Mouse (Mus musculus) hindbrain, embryonic 14.5 days (tissue): Measurements from ENCODE around the gene Opa1. TPM values are rescaled to one million over a fixed set of nuclear protein-coding genes. Genes with fewer than 3 reads are reported as not detected.

ENCODE experiments used
- ATAC-seq: fragments of 200-750 bp; cut with Nextera tagmentation; 2 replicates; pipeline ENCODE4 v1.8.0; 2017; ENCODE audit warnings: moderate number of reproducible peaks, mild to moderate bottlenecking, moderate TSS enrichment, moderate library complexity; ENCODE audit not compliant: low FRiP score
- DNase-seq: peaks from one replicate; pipeline ENCODE4 v3.0.0-alpha.2; 2015; ENCODE audit warnings: low spot score
- H3K27ac ChIP-seq: fragments of 300-500 bp; sonication (generic); 2 replicates; pipeline ENCODE4 v1.5.1; 2014; ENCODE audit warnings: mild to moderate bottlenecking, moderate library complexity
- H3K27me3 ChIP-seq: fragments of 300-500 bp; sonication (generic); 2 replicates; pipeline ENCODE4 v1.6.1; 2014; ENCODE audit warnings: mild to moderate bottlenecking, low read length, mixed read lengths; ENCODE audit not compliant: control insufficient read depth, insufficient read depth
- H3K36me3 ChIP-seq: fragments of 300-500 bp; sonication (generic); replicated peaks from 2 replicates; pipeline ENCODE4 v1.6.1; 2014; ENCODE audit not compliant: control insufficient read depth, insufficient read depth
- H3K4me1 ChIP-seq: fragments of 300-500 bp; sonication (generic); replicated peaks from 2 replicates; pipeline ENCODE4 v1.6.1; 2014; ENCODE audit warnings: antibody characterized with exemption, low read length, mixed read lengths; ENCODE audit not compliant: control insufficient read depth, insufficient read depth
- H3K4me2 ChIP-seq: fragments of 300-500 bp; sonication (generic); replicated peaks from 2 replicates; pipeline ENCODE4 v1.6.1; 2014; ENCODE audit warnings: mild to moderate bottlenecking, moderate library complexity
- H3K4me3 ChIP-seq: fragments of 300-500 bp; sonication (generic); replicated peaks from 2 replicates; pipeline ENCODE4 v1.5.1; 2014; ENCODE audit warnings: mild to moderate bottlenecking, low read length
- H3K9ac ChIP-seq: fragments of 300-500 bp; sonication (generic); 2 replicates; pipeline ENCODE4 v1.6.1; 2014
- H3K9me3 ChIP-seq: fragments of 300-500 bp; sonication (generic); 2 replicates; pipeline ENCODE4 v1.6.1; 2016; ENCODE audit warnings: low read length; ENCODE audit not compliant: control insufficient read depth
- WGBS: fragments of 180-500 bp; shearing (Covaris S2); extraction: QIAGEN DNeasy Blood & Tissue Kit; methylation state at CpG from one replicate; pipeline ENCODE4 v1.1.7; 2014; 5-methylcytosine and 5-hydroxymethylcytosine counted together
- polyA plus RNA-seq: library from polyadenylated mRNA; unstranded; fragments of >200 nt; fragmentation: Nextera tagmentation; extraction: Ambion mirVana; gene quantifications from 2 replicates; pipeline ENCODE4 v1.2.1, GENCODE M21; 2014

Opa1 gene
- polyA plus RNA-seq, 1 experiment from 2014 or later: 64.4 TPM

GRCm38 (mm10) chr16:29560869-29561268, 18.3 kb upstream of the Opa1 start:
- no peaks in the 10 kb centered on the region for H3K36me3 ChIP-seq
- no peaks in the 10 kb centered on the region for H3K4me1 ChIP-seq
- 0 out of 2 replicates have a peak, but pooled peaks cover 7% of the 10 kb centered on the region for H3K27me3 ChIP-seq
- ATAC-seq: peak; percentile 53; the same call in 1 of the 2 replicates
- no peak overlapping the region for H3K27ac ChIP-seq
- DNase-seq: peak; percentile 89
- no peaks in the 10 kb centered on the region for H3K9me3 ChIP-seq
- peak overlapping the region; percentile 13; the same call in 1 of the 2 replicates for H3K4me2 ChIP-seq
- H3K4me3 ChIP-seq: no peak overlapping the region
- WGBS: 5% methylated on average over 7 of the region's 7 CpGs
- H3K9ac ChIP-seq: no peak overlapping the region

DNA sequence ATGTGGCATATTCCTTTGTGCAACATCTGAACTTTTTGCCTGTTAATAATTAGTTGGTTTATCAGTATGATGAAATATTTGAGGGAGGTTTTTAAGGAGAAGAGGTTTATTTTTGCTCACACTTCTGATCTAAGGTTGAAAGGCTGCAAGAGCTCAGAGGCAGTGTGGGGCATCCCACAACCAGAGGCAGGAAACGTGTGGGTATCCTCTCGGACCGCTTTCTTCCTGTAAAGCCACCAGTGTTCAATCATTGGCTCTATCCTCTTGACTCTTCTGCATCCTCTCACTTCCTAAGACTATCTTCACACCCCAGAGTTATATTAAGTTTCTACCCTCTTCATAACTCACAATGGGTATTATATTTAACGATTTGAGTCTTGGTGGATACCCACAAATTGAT, 5.1 kb upstream of the Opa1 start:
- DNase-seq (no peak), ATAC-seq (no peak)
- Histone ChIP-seq H3K36me3 (no peaks in the 10 kb centered on the region), H3K4me2 (no peak overlapping the region), H3K27ac (no peak overlapping the region), H3K9me3 (no peaks in the 10 kb centered on the region), H3K9ac (no peak overlapping the region), H3K4me1 (no peaks in the 10 kb centered on the region), H3K27me3 (no peaks in the 10 kb centered on the region), H3K4me3 (no peak overlapping the region)
- 77% methylated on average over 4 of the region's 4 CpGs for WGBS

DNA sequence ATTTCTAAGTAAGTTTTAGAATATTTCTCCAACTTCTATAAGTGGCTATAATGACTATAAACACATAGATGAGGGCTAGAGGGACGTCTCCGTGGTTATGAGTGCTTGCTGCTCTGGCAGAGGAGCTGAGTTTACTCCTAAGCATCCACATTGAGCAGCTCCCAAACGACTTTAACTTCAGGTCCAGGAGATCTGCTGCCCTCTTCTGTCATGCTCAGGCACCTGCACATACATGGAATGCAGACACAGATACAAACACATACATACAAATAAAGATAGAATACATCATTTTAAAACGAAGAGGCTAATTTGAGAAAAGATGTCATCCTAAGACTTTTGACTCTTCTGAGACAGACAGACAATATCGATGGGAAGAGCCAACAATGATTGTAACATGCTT, 3.5 kb upstream of the Opa1 start:
- H3K36me3 ChIP-seq: no peaks in the 10 kb centered on the region
- H3K4me2 ChIP-seq: no peak overlapping the region
- H3K27ac ChIP-seq: no peak overlapping the region
- H3K9ac ChIP-seq: no peak overlapping the region
- H3K4me3 ChIP-seq: no peak overlapping the region
- DNase-seq (peak; percentile 63), ATAC-seq (no peak)
- H3K4me1 ChIP-seq: peaks cover 9% of the 10 kb centered on the region
- H3K27me3 ChIP-seq: no peaks in the 10 kb centered on the region
- H3K9me3 ChIP-seq: no peaks in the 10 kb centered on the region
- 19% methylated on average over 5 of the region's 5 CpGs for WGBS

DNA sequence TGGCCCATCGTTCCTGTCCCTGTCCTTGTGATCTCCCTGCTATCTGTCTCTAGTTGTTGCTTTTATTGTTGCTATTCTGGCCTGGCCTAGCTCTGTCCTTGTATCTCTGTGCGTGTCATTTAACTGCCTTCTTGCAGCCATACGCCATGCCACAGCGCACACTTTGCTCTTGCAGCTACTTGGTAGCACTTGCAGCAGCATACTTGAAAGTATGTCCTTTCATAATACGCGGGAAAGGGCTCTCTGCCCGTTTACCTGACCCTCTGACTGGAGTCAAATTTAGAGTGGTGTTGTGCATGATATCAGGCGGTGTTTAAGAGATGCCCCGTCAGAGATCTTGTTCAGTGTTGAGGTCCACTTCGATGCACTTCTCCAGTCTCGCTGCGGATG, 648 bp downstream of the Opa1 start:
- peak overlapping the region; percentile 91 for H3K9ac ChIP-seq
- H3K36me3 ChIP-seq: no peaks in the 10 kb centered on the region
- peak overlapping the region; percentile 93 for H3K4me2 ChIP-seq
- DNase-seq (no peak), ATAC-seq (peak; percentile 18; the same call in 1 of the 2 replicates)
- WGBS: 11% methylated on average over 12 of the region's 12 CpGs
- no peaks in the 10 kb centered on the region for H3K27me3 ChIP-seq
- peak overlapping the region; percentile 88 for H3K4me3 ChIP-seq
- H3K27ac ChIP-seq: no peak overlapping the region
- H3K4me1 ChIP-seq: peaks cover 10% of the 10 kb centered on the region
- no peaks in the 10 kb centered on the region for H3K9me3 ChIP-seq

DNA sequence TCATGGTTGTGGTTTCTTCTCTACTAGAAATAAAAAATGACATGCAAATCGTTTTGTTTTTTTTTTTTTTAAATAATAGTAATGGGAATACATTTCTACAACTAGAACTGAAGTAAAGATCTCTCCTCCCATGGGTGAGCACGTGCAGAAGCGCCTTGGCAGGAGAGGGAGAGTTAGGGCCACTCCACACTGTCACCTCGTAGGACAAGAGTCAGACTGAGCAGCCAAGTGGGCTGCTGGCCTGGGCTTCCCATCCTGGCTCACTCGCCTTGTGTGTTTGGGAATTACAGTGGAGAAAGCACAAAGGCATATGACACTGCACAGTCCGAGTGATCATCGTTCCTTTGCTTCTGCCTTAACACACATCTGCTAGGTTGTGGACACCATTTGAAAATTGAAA, 13.0 kb downstream of the Opa1 start:
- DNase-seq (no peak), ATAC-seq (no peak)
- Histone ChIP-seq H3K27me3 (no peaks in the 10 kb centered on the region), H3K4me3 (no peak overlapping the region), H3K27ac (no peak overlapping the region), H3K4me1 (no peaks in the 10 kb centered on the region), H3K9ac (no peak overlapping the region), H3K9me3 (no peaks in the 10 kb centered on the region), H3K36me3 (peaks cover 70% of the 10 kb centered on the region), H3K4me2 (no peak overlapping the region)
- WGBS: 85% methylated on average over 7 of the region's 7 CpGs

DNA sequence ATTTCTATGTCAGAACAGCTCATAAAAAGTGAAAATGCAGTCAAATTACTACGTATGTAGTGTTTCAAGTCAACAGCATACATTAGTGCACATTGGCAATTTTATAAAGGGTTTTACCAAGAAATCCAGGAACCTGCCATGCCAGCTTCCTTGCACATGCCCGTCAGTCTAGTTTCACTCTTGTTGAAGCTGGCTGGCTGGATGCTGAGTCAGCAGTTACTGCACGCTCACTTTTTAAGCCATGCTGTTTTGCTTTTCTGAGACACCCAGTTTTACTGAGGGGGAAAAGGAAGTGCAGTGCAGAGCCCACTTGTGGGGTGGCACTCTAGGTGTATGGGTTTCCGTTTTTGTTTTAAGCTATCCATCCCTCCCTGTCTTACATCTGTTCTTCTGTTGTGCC, 18.0 kb downstream of the Opa1 start:
- peaks cover 58% of the 10 kb centered on the region for H3K36me3 ChIP-seq
- H3K4me3 ChIP-seq: no peak overlapping the region
- H3K4me1 ChIP-seq: no peaks in the 10 kb centered on the region
- no peak overlapping the region for H3K4me2 ChIP-seq
- DNase-seq (no peak), ATAC-seq (no peak)
- H3K9me3 ChIP-seq: no peaks in the 10 kb centered on the region
- no peak overlapping the region for H3K27ac ChIP-seq
- H3K9ac ChIP-seq: no peak overlapping the region
- no peaks in the 10 kb centered on the region for H3K27me3 ChIP-seq
- 86% methylated on average over 4 of the region's 4 CpGs for WGBS

- no peaks in the 10 kb centered on the region for H3K9me3 ChIP-seq
- H3K4me1 ChIP-seq: no peaks in the 10 kb centered on the region
- no peak for DNase-seq
- WGBS: 94% methylated on average over 8 of the region's 8 CpGs
- H3K27me3 ChIP-seq: no peaks in the 10 kb centered on the region
- H3K27ac ChIP-seq: no peak overlapping the region
- H3K4me3 ChIP-seq: no peak overlapping the region
- H3K36me3 ChIP-seq: peaks cover 76% of the 10 kb centered on the region
- no peak overlapping the region for H3K4me2 ChIP-seq
- H3K9ac ChIP-seq: no peak overlapping the region
- ATAC-seq: no peak
Measured at GRCm38 (mm10) chr16:29605546-29605945, 26.4 kb downstream of the Opa1 start.

DNA sequence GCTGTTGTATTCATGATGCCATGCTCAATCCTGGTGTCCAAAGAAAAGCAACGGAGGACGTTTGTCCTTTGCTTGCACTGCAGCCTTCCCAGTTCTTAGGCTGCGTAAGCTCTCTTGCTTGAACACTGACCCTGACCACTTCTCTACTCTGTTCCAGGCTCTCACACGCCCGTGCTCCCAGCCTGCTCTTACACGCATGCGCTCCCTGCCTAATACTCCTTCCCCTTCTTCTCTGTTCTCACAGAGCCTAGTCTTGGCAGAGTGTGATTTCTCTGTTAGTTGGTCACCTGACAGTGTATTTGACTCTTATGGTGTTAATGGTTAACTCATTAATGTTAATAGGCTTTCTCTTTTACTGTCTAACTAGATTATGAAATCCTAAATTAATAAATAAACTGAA, 28.0 kb downstream of the Opa1 start:
- Histone ChIP-seq H3K27ac (no peak overlapping the region), H3K9me3 (no peaks in the 10 kb centered on the region), H3K9ac (no peak overlapping the region), H3K4me1 (no peaks in the 10 kb centered on the region), H3K4me3 (no peak overlapping the region), H3K4me2 (no peak overlapping the region), H3K27me3 (no peaks in the 10 kb centered on the region), H3K36me3 (peaks cover 85% of the 10 kb centered on the region)
- no peak for DNase-seq
- no peak for ATAC-seq
- 92% methylated on average over 7 of the region's 7 CpGs for WGBS

DNA sequence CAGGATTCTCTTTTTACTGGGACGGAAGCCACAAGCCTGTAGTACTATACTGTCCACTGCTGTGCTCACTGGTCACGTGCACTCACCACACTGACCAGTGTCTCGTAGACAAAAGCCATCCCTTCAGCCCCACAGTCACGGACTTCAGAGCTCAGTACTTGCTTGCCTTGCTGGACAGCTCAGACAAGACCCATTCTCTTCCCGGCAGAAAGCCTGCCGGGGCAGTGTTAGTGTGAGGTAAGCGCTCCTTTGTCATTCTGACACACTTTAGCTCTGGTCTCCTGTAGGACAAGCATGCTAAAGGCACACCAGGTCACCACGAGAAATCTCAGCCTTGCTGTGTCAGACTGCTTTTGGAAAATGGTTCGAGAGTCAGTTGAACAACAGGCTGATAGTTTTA, 35.6 kb downstream of the Opa1 start:
- Histone ChIP-seq H3K27ac (no peak overlapping the region), H3K27me3 (no peaks in the 10 kb centered on the region), H3K4me3 (no peak overlapping the region), H3K36me3 (peaks cover 97% of the 10 kb centered on the region), H3K9ac (no peak overlapping the region), H3K4me2 (no peak overlapping the region), H3K9me3 (no peaks in the 10 kb centered on the region), H3K4me1 (no peaks in the 10 kb centered on the region)
- ATAC-seq (no peak), DNase-seq (no peak)
- WGBS: 74% methylated on average over 9 of the region's 9 CpGs

- Histone ChIP-seq H3K9me3 (no peaks in the 10 kb centered on the region), H3K27me3 (no peaks in the 10 kb centered on the region), H3K4me3 (no peak overlapping the region), H3K27ac (no peak overlapping the region), H3K4me1 (no peaks in the 10 kb centered on the region), H3K4me2 (no peak overlapping the region), H3K9ac (no peak overlapping the region), H3K36me3 (peaks cover 91% of the 10 kb centered on the region)
- ATAC-seq (no peak), DNase-seq (peak; percentile 85)
- WGBS: 84% methylated on average over 1 of the region's 1 CpGs
Measured at GRCm38 (mm10) chr16:29629053-29629452, 49.9 kb downstream of the Opa1 start.
